Mouse (Mus musculus) megakaryocyte, embryonic 14.5 days (primary cell): ENCODE results near the gene Nup133. TPM values are rescaled to one million over a fixed set of nuclear protein-coding genes. Genes with fewer than 3 reads are reported as not detected.

Experiments used
- H3K27me3 ChIP-seq: replicated peaks from 2 replicates; pipeline ENCODE3; 2012; ENCODE audit warnings: inconsistent platforms
- H3K36me3 ChIP-seq: replicated peaks from 2 replicates; pipeline ENCODE3; 2012; ENCODE audit warnings: low read length, inconsistent platforms, mixed read lengths
- H3K4me1 ChIP-seq: 2 replicates; pipeline ENCODE4 v1.6.1; 2012; ENCODE audit warnings: inconsistent platforms
- H3K4me3 ChIP-seq: replicated peaks from 2 replicates; pipeline ENCODE3; 2012; ENCODE audit warnings: moderate library complexity, mild to moderate bottlenecking, inconsistent platforms
- H3K9me3 ChIP-seq: 2 replicates; pipeline ENCODE4 v1.6.1; 2012; ENCODE audit warnings: inconsistent platforms
- FLI1 ChIP-seq: IDR thresholded peaks from 2 replicates; pipeline ENCODE4 v1.6.1; 2012; ENCODE audit warnings: low read length, inconsistent platforms, mixed read lengths
- GATA1 ChIP-seq: IDR thresholded peaks from 3 replicates; pipeline ENCODE4 v1.6.1; 2012; ENCODE audit warnings: mixed read lengths, low read length, inconsistent platforms, borderline replicate concordance
- polyA plus RNA-seq: library from polyadenylated mRNA; stranded (reverse); fragments of >175 nt; gene quantifications from 2 replicates; pipeline ENCODE4 v1.2.3, GENCODE M21; 2012; ENCODE audit warnings: low replicate concordance; ENCODE audit not compliant: insufficient read depth

Nup133 gene
- polyA plus RNA-seq, 1 experiment: 2.9 TPM

DNA sequence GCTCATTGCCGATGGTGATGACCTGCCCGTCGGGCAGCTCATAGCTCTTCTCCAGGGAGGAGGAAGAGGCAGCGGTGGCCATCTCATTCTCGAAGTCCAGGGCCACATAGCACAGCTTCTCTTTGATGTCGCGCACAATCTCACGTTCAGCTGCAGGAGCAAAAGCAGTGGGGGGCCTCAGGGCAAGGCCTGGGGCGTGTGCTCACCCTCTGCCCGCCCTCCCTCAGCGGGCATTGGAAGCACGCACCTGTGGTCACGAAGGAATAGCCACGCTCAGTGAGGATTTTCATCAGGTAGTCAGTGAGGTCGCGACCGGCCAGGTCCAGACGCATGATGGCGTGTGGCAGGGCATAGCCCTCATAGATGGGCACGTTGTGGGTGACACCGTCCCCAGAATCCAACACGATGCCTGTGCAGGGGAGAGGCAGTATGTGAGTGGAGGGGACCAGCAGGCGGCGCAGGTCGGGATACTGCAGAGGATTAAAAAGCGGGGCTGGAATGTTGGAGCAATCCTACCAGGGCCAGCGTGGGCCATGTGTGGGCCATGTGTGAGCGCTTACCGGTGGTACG is 56.4 kb downstream of the Nup133 start:
- H3K4me1 ChIP-seq: peaks cover 17% of the 10 kb centered on the region
- H3K9me3 ChIP-seq: peaks cover 12% of the 10 kb centered on the region; the same call in 1 of the 2 replicates
- no peak overlapping the region for H3K4me3 ChIP-seq
- TF ChIP-seq GATA1 (no peak), FLI1 (no peak)
- H3K27me3 ChIP-seq: peaks cover 85% of the 10 kb centered on the region
- H3K36me3 ChIP-seq: no peaks in the 10 kb centered on the region

DNA sequence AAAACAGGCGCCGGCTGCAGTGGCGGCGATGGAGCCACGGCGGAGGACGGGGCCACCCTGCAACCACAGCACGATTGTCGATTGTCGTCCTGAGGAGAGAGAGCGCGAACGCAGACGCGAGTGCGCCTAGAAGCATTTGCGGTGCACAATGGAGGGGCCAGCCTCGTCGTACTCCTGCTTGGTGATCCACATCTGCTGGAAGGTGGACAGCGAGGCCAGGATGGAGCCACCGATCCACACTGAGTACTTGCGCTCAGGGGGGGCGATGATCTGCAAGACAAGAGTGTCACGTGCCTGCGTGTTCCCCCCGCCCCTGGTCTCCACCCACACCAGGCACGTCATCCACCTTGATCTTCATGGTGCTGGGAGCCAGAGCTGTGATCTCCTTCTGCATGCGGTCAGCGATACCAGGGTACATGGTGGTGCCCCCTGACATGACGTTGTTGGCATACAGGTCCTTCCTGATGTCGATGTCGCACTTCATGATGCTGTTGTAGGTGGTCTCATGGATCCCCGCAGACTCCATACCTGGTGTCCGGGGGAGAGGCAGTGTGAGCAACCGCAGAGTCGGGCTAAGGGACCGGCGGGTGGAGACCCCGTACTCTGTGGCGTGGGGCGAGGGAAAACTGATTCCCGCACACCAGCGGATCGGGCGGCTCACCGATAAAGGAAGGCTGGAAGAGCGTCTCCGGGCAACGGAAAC is 57.0 kb downstream of the Nup133 start:
- Histone ChIP-seq H3K9me3 (peaks cover 15% of the 10 kb centered on the region; the same call in 1 of the 2 replicates), H3K4me1 (peaks cover 17% of the 10 kb centered on the region), H3K27me3 (peaks cover 88% of the 10 kb centered on the region), H3K4me3 (peak overlapping the region; percentile 81), H3K36me3 (no peaks in the 10 kb centered on the region)
- no peak for TF ChIP-seq FLI1
- no peak for TF ChIP-seq GATA1

DNA sequence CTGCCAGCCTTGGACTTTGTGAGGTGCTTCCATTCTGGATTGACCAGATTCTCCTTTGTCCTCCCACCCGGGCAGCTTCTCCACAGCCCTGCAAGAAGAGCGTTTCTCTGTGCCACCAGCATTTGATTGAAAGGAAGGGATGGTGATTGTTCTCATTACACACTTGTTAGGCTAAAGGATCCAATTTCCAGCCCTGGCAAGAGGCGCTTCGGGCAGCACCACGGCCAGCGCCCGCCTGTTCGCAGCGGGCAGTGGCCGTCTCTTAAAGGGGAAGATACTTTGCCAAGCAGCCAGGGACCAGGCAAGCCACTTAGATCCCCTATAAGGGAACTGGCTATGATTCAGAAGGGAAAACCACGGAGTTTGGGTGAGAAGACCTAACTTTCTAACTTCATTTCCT is 57.8 kb downstream of the Nup133 start:
- H3K4me3 ChIP-seq: no peak overlapping the region

DNA sequence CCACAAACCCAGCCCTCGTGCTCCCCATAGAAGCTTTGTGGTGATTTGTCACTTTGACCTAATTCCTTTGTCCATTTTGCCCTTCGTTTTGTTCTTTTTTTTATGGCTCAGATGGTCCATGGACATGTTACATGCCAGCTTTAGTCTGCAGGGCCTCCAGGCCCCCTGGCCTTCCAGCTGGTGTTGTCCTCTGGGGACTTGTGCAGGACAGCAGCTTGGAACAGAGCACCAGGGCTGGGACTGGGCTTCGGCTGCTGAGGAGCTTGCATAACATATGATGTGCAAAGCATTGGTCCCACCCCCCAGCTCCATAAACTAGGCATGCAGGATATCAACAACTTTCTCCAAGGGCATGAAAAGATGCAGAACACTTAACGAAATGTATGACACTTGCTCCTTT is 59.3 kb downstream of the Nup133 start:
- H3K4me1 ChIP-seq: peaks cover 22% of the 10 kb centered on the region
- H3K27me3 ChIP-seq: peaks cover 89% of the 10 kb centered on the region
- no peaks in the 10 kb centered on the region for H3K36me3 ChIP-seq
- H3K4me3 ChIP-seq: no peak overlapping the region
- peaks cover 15% of the 10 kb centered on the region; the same call in 1 of the 2 replicates for H3K9me3 ChIP-seq
- no peak for TF ChIP-seq GATA1
- TF ChIP-seq FLI1: no peak

More for the DNA sequence above, 57.8 kb downstream of the Nup133 start:
- Histone ChIP-seq H3K27me3 (peaks cover 90% of the 10 kb centered on the region), H3K9me3 (peaks cover 15% of the 10 kb centered on the region; the same call in 1 of the 2 replicates), H3K4me1 (peaks cover 17% of the 10 kb centered on the region), H3K36me3 (no peaks in the 10 kb centered on the region)
- TF ChIP-seq FLI1 (no peak), GATA1 (no peak)

DNA sequence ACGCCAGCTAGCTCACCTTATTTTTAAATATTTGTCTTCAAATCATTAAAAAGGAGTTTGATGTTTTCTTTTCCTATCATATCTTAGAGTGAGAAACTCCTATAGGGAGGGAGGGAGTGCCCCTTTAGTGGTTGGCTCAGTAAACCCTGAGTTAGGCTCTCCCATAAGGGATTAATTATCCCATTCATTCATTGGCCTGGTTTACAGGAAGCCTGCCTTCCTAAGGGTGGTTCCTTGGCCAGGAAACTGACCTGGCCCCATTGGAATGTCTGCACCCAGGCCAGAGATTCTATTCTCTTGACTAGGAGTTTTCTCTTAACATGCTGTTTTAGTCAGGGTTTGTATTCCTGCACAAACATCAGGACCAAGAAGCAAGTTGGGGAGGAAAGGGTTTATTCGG is 61.1 kb downstream of the Nup133 start:
- H3K4me3 ChIP-seq: no peak overlapping the region
- TF ChIP-seq FLI1 (no peak), GATA1 (no peak)
- no peaks in the 10 kb centered on the region for H3K36me3 ChIP-seq
- peaks cover 15% of the 10 kb centered on the region; the same call in 1 of the 2 replicates for H3K9me3 ChIP-seq
- peaks cover 87% of the 10 kb centered on the region for H3K27me3 ChIP-seq
- peaks cover 39% of the 10 kb centered on the region for H3K4me1 ChIP-seq

DNA sequence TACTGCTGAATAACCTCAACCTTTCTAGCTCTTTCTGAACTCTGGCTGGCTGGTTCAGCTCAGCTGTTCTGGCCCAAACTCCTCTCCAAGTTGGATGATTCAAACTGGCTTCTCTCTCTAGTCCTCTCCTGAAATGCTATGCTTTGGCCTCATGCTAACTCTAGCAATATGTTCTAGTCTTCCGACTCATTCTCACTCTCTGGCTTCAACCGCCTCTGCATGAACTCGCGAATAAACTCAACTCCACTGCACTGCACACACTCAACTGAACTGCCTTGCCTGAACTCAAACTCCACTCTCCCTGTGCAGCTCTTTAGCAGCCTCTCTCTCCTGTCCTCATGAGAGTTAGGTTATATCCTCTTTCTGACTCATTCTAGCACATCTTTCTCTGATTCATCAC is 61.9 kb downstream of the Nup133 start:
- Histone ChIP-seq H3K4me3 (no peak overlapping the region), H3K9me3 (peaks cover 8% of the 10 kb centered on the region; the same call in 1 of the 2 replicates), H3K4me1 (peaks cover 39% of the 10 kb centered on the region), H3K36me3 (no peaks in the 10 kb centered on the region), H3K27me3 (peaks cover 87% of the 10 kb centered on the region)
- TF ChIP-seq GATA1: no peak
- no peak for TF ChIP-seq FLI1

DNA sequence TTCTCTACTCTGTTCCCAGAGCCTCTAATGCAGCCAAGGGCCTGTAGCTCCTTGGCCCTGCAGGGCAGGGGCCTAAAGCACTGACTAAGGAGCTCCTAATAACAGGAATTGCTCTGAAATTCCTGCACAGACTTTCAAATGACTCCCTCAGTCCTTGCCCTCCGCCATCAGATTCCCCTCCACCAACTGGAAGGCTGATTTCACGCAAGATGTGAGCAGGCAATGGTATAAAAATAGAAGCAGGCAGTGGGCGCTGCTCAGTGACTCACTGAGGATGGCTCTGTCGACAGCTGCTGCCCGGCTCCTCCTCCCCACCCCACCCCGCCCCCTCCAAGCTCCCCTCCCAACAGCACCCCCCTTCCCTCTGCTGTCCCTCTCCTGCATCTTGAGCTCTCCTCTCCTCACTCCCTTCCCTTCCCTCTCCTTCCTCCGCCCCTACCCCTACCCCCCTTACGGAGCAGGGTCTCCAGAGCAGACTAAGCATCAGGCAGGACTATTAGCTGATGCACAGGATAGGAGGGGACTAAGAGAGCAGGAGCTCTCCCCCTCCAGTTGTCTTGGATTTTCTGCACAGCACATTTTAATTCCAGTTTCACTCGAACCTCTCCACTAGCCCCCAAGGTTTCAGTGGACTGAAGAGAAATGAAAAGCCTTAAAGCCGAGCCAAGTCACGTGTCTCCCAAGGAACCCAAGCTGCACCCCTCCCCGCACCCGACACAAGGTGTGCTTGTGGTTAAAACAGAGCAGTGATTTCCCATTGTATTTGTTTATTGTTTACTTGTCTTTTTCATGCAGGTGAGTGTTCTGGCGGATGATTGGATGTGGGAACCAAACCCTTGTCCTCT is 64.1 kb downstream of the Nup133 start:
- Histone ChIP-seq H3K4me1 (peaks cover 39% of the 10 kb centered on the region), H3K9me3 (peaks cover 4% of the 10 kb centered on the region; the same call in 1 of the 2 replicates), H3K36me3 (no peaks in the 10 kb centered on the region), H3K4me3 (peak overlapping the region; percentile 42), H3K27me3 (peaks cover 80% of the 10 kb centered on the region)
- TF ChIP-seq GATA1: no peak
- no peak for TF ChIP-seq FLI1

DNA sequence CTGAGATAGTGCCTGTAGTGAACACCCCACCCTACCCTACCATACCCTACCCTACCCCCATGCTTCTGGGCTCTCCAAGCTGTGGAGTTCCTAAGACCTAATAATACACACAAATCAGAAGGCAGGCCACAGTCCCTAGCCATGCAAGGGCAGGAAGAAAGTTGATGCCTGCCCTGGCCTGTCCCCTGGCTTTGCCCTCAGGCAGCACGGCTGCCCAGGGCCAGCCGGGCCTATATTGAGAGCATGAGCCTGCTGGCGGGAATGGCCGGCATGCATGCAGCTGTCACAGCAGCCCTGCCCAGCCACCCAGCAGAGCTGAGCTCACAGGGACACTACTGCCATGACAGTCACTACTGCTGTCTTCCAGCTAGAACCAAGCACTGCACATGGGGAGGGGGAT is 66.0 kb downstream of the Nup133 start:
- Histone ChIP-seq H3K9me3 (peaks cover 4% of the 10 kb centered on the region; the same call in 1 of the 2 replicates), H3K27me3 (peaks cover 82% of the 10 kb centered on the region)
- TF ChIP-seq FLI1 (no peak), GATA1 (no peak)

DNA sequence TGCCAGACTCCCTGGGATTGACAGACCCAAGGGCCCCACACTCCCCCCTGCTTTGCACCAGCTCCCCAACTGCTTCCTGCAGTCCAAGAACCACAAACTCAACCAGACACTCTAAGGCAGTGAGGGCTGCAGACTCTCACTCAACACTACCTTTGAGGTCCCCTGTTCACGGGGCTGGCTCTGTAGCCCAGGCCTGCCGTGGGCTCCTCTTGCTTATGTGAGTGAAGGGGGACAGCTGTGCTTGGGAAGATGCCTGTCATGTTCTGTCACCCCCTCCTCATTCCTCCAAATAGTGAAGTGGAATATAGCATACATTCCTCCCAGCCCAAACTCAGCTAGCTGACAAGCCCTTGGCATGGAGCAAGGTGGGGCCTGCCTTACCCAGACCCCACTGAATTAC is 66.7 kb downstream of the Nup133 start:
- Histone ChIP-seq H3K27me3 (peaks cover 82% of the 10 kb centered on the region), H3K4me3 (no peak overlapping the region), H3K9me3 (peaks cover 4% of the 10 kb centered on the region; the same call in 1 of the 2 replicates), H3K4me1 (peaks cover 45% of the 10 kb centered on the region), H3K36me3 (no peaks in the 10 kb centered on the region)
- TF ChIP-seq FLI1: no peak
- no peak for TF ChIP-seq GATA1

More for the DNA sequence above, 66.0 kb downstream of the Nup133 start:
- H3K4me1 ChIP-seq: peaks cover 45% of the 10 kb centered on the region
- H3K4me3 ChIP-seq: peak overlapping the region; percentile 51
- no peaks in the 10 kb centered on the region for H3K36me3 ChIP-seq

DNA sequence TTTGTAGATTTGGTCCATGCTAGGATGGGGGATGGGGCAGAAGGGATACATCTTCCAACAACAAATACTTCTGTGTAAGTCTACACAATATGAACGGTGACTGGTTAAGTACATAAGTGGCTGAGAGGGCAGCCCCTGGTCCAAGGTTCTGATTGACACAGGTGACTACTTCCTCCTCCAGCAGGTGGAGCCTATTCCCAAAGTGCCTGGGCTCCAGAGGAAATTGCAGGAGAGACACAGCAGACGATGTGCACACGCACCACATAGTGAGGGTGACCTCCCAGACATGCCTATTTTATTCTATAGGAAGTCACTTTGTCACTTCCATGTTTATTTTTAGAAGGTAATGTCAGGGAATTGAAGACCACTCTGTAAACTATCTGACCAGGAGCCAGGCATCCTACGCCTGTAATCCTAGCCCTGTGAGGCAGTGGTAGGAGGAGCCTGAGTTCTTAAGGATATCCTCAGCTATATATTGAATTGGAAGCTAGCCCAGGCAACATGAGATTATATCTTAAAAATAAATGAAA is 68.2 kb downstream of the Nup133 start:
- Histone ChIP-seq H3K4me1 (peaks cover 53% of the 10 kb centered on the region), H3K9me3 (no peaks in the 10 kb centered on the region), H3K4me3 (no peak overlapping the region), H3K36me3 (no peaks in the 10 kb centered on the region), H3K27me3 (peaks cover 67% of the 10 kb centered on the region)
- TF ChIP-seq GATA1 (no peak), FLI1 (no peak)
